Mouse (Mus musculus): ENCODE measurements around the gene Cxcl16.

The Cxcl16 gene

DNA sequence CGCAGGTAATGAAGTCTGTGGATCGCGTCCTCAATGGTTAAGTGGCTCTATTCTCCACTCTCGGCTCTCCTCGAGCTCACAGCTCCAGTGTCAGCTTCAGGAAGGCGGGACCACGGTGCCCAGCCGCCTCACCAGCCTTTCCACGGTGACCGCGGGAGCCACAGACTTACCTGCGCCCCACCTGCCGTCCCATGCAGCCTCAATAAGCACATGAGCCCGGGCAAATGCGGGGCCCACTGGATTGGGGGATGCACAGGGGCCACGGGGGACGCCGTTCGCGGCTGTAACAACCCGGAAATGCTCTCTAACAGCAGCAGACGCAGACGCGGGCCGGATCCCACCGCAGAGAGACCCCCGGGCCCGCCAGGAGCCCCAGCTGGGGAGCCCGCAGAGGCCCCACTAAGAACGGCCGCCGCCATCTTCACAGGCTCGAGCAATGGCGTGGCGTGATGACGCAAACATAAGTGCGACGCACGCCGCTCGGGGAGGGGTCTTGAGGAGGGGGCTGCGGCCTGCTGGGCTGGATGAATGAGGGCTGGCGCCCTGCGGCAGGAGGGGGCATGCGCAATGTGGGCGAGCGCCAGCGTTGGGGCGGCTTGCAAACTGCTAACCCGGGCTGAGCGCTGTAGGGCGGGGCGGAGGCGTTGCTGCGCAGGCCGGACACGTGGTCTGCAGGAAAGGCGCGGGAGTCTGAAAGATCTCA is 50.0 kb downstream of the Cxcl16 start, which contains the start of gene Pelp1:
TSS of gene Pelp1 (minus strand) at position 438 of the 703 bp plus-strand sequence.
- peak; percentile 92 for DNase-seq
